20 mouse cellular contexts compared by ENCODE assay signal in the genomic region with DNA sequence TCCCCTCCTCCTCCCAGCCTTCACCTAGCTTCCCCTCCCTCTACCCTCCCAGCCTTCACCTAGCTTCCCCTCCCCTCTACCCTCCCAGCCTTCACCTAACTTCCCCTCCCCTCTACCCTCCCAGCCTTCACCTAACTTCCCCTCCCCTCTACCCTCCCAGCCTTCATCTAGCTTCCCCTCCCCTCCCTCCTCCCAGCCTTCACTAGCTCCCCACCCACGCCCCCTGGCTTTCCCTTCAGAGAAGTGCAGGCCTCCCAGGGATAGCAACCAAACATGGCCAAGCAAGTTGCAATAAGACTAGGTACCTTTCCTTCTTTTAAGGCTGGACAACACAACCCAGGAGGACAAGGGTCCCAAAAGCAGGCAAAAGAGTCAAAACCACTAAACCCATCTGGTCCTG.
DNase-seq lines count a peak whose midpoint lies in the region; ATAC-seq and TF ChIP-seq lines count a peak whose summit lies in the region.
"Had no signal": no experiment of that assay in that cellular context is flagged by ENCODE, and none has a peak within 500 bp of the region (broad histone marks: within the 10 kb centered on the region; RNA-seq: fewer than 3 reads in every experiment).

No protein-coding gene starts in this region.

- WGBS in intestine, postnatal 0 days, result 73% methylated on average over 1 of the region's 1 CpGs
- 57% methylated on average over 1 of the region's 1 CpGs for WGBS in intestine, embryonic 15.5 days

- H3K9me3 ChIP-seq in intestine, postnatal 0 days (ENCODE audit: control insufficient read depth), result no peaks in the 10 kb centered on the region
- no peaks in the 10 kb centered on the region for H3K9me3 ChIP-seq in intestine, embryonic 15.5 days
- no peaks in the 10 kb centered on the region for H3K9me3 ChIP-seq in ES-Bruce4 (replicated peaks; ENCODE audit: control insufficient read depth, insufficient read depth, low read length, poor library complexity, severe bottlenecking)
- H3K9me3 ChIP-seq: embryonic facial prominence, embryonic 15.5 days; forebrain, embryonic 10.5 days; heart, embryonic 12.5 days; hindbrain, embryonic 10.5 days; hindbrain, embryonic 15.5 days had no signal

- peak; percentile 3; the same call in 1 of the 2 replicates for TF ChIP-seq CTCF in intestine, postnatal 0 days (IDR thresholded peaks at IDR 0.05; ENCODE audit: low read depth)
- peak; percentile 27 for TF ChIP-seq CTCF in ES-Bruce4 (IDR thresholded peaks at IDR 0.05; ENCODE audit: low read depth, low read length)

- no peak overlapping the region for H3K27ac ChIP-seq in intestine, postnatal 0 days (ENCODE audit: low read depth, low read length)
- no peak overlapping the region for H3K27ac ChIP-seq in intestine, embryonic 15.5 days
- no peak overlapping the region for H3K27ac ChIP-seq in ES-Bruce4 (ENCODE audit: insufficient read depth, low read length)
- H3K27ac ChIP-seq: embryonic facial prominence, embryonic 15.5 days; forebrain, embryonic 10.5 days; hindbrain, embryonic 10.5 days; hindbrain, embryonic 15.5 days had no signal

- no peaks in the 10 kb centered on the region for H3K36me3 ChIP-seq in intestine, postnatal 0 days (ENCODE audit: control insufficient read depth, insufficient read depth)
- H3K36me3 ChIP-seq in intestine, embryonic 15.5 days, result no peaks in the 10 kb centered on the region
- H3K36me3 ChIP-seq in ES-Bruce4 (ENCODE audit: control insufficient read depth, insufficient read depth, low read length, poor library complexity, severe bottlenecking), result no peaks in the 10 kb centered on the region
- H3K36me3 ChIP-seq: embryonic facial prominence, embryonic 15.5 days; forebrain, embryonic 10.5 days; heart, embryonic 12.5 days; hindbrain, embryonic 10.5 days; hindbrain, embryonic 15.5 days had no signal

- H3K9ac ChIP-seq in intestine, postnatal 0 days (ENCODE audit: low read depth, low read length), result no peak overlapping the region
- no peak overlapping the region for H3K9ac ChIP-seq in intestine, embryonic 15.5 days
- no peak overlapping the region for H3K9ac ChIP-seq in ES-Bruce4 (ENCODE audit: low read depth, poor library complexity, severe bottlenecking)
- H3K9ac ChIP-seq: embryonic facial prominence, embryonic 15.5 days; heart, embryonic 12.5 days; hindbrain, embryonic 15.5 days had no signal

- no peaks in the 10 kb centered on the region for H3K4me1 ChIP-seq in intestine, postnatal 0 days (replicated peaks; ENCODE audit: control insufficient read depth, insufficient read depth, low read length)
- 0 out of 2 replicates have a peak, but pooled peaks cover 3% of the 10 kb centered on the region for H3K4me1 ChIP-seq in intestine, embryonic 15.5 days (replicated peaks)
- no peaks in the 10 kb centered on the region for H3K4me1 ChIP-seq in ES-Bruce4 (ENCODE audit: control insufficient read depth, insufficient read depth, low read length)
- H3K4me1 ChIP-seq: embryonic facial prominence, embryonic 15.5 days; forebrain, embryonic 10.5 days; hindbrain, embryonic 15.5 days had no signal

- H3K4me2 ChIP-seq in intestine, postnatal 0 days (replicated peaks; ENCODE audit: low read depth), result no peak overlapping the region
- no peak overlapping the region for H3K4me2 ChIP-seq in intestine, embryonic 15.5 days (replicated peaks)
- H3K4me2 ChIP-seq: embryonic facial prominence, embryonic 15.5 days; heart, embryonic 12.5 days; hindbrain, embryonic 15.5 days had no signal

- no peaks in the 10 kb centered on the region for H3K27me3 ChIP-seq in intestine, postnatal 0 days (replicated peaks; ENCODE audit: control insufficient read depth, insufficient read depth, low read length)
- no peaks in the 10 kb centered on the region for H3K27me3 ChIP-seq in intestine, embryonic 15.5 days (replicated peaks)
- H3K27me3 ChIP-seq in ES-Bruce4 (ENCODE audit: control insufficient read depth, insufficient read depth, low read length, poor library complexity, severe bottlenecking), result no peaks in the 10 kb centered on the region
- H3K27me3 ChIP-seq: embryonic facial prominence, embryonic 15.5 days; heart, embryonic 12.5 days; hindbrain, embryonic 15.5 days had no signal

- H3K4me3 ChIP-seq in intestine, postnatal 0 days (ENCODE audit: low read depth, low read length), result no peak overlapping the region
- no peak overlapping the region for H3K4me3 ChIP-seq in intestine, embryonic 15.5 days (replicated peaks)
- no peak overlapping the region for H3K4me3 ChIP-seq in ES-Bruce4 (ENCODE audit: low read depth, low read length)
- H3K4me3 ChIP-seq: embryonic facial prominence, embryonic 15.5 days; erythroblast, embryonic 14.5 days; forebrain, embryonic 10.5 days; heart, embryonic 12.5 days; hindbrain, embryonic 10.5 days; hindbrain, embryonic 15.5 days had no signal

- no peak for TF ChIP-seq EP300 in ES-Bruce4 (IDR thresholded peaks at IDR 0.05; ENCODE audit: insufficient read depth, low read depth, low read length)

- no peak for TF ChIP-seq POLR2A in ES-Bruce4 (IDR thresholded peaks at IDR 0.05; ENCODE audit: insufficient read depth, low read length)

- DNase-seq in ZHBTc4 (ENCODE audit: low read depth, low spot score), result peak; percentile 49
- no peak for DNase-seq in kidney, adult 18-20 months
- no peak for DNase-seq in neural tube, embryonic 10.5 days (ENCODE audit: extremely low spot score, low spot score)
- DNase-seq: adrenal gland, adult 8-10 months; adrenal gland, postnatal 36 days; cerebellum, adult 2 months; cerebellum, postnatal 14 days; embryo, embryonic 11 days; gastrocnemius, postnatal 36 days had no signal

- ATAC-seq in intestine, postnatal 0 days, result no peak
- ATAC-seq in intestine, embryonic 15.5 days, result no peak
- ATAC-seq in megakaryocyte-erythroid progenitor cell, adult 5-6 weeks (replicated peaks; ENCODE audit: low FRiP score, low TSS enrichment, poor library complexity, severe bottlenecking), result no peak
- ATAC-seq: forebrain, embryonic 14.5 days had no signal
